Comparison of ENCODE assay signal across 10 mouse cellular contexts in the genomic region with DNA sequence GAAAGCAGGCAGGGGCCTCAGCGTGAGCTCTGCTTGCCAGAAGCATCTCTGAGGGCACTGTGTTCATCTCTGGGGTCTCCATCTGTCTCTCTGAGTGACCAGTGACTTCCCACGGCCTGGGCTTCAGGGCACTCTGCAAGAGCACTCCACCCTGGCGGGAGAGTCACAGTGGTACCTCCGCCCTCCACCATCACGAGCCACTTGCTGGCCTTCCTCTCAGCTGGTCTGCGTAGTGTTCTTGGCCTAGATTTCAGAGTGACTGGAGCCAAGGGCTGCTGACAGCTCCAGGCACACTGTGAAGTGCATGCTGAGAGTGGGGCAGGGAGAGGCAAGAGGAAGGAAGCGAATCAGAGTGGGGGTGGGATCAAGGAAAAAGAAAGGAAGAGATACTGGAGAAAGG. TPM values are rescaled to one million over a fixed set of nuclear protein-coding genes. Genes with fewer than 3 reads are reported as not detected.
DNase-seq lines count a peak whose midpoint lies in the region; ATAC-seq and TF ChIP-seq lines count a peak whose summit lies in the region.
"Had no signal": no experiment of that assay in that cellular context is flagged by ENCODE, and none has a peak within 500 bp of the region (broad histone marks: within the 10 kb centered on the region; RNA-seq: fewer than 3 reads in every experiment).

No protein-coding gene starts in this region.

- H3K36me3 ChIP-seq in stomach, postnatal 0 days (ENCODE audit: control insufficient read depth, insufficient read depth, low read length), result no peaks in the 10 kb centered on the region
- H3K36me3 ChIP-seq: limb, embryonic 15.5 days had no signal

- TF ChIP-seq POLR2A in cerebellum, adult 2 months (IDR thresholded peaks at IDR 0.05; ENCODE audit: borderline replicate concordance, insufficient read depth, low read length), result no peak; the same call in 1 of the 2 replicates

- no peaks in the 10 kb centered on the region for H3K9me3 ChIP-seq in stomach, postnatal 0 days (ENCODE audit: control insufficient read depth, low read length)
- H3K9me3 ChIP-seq: limb, embryonic 15.5 days had no signal

- no peak overlapping the region for H3K9ac ChIP-seq in stomach, postnatal 0 days (ENCODE audit: low read length)
- H3K9ac ChIP-seq: limb, embryonic 15.5 days had no signal

- no peak for ATAC-seq in stomach, postnatal 0 days (ENCODE audit: low FRiP score, low TSS enrichment)

- H3K4me3 ChIP-seq in cerebellum, adult 2 months (replicated peaks; ENCODE audit: insufficient read depth, low read depth, low read length), result no peak overlapping the region
- no peak overlapping the region for H3K4me3 ChIP-seq in stomach, postnatal 0 days (ENCODE audit: low read depth, low read length)
- H3K4me3 ChIP-seq: limb, embryonic 15.5 days had no signal

- intact Hi-C loops in heart, postnatal 36 days (cut with DNase I), result no loop called here

- no peak overlapping the region for H3K4me2 ChIP-seq in stomach, postnatal 0 days (replicated peaks; ENCODE audit: low read depth)
- H3K4me2 ChIP-seq: limb, embryonic 15.5 days had no signal

- no peak for TF ChIP-seq CTCF in cerebellum, adult 2 months (IDR thresholded peaks at IDR 0.05; ENCODE audit: borderline replicate concordance, insufficient read depth, low read depth, low read length)
- TF ChIP-seq CTCF in stomach, postnatal 0 days (IDR thresholded peaks at IDR 0.05; ENCODE audit: low read depth), result no peak

- H3K4me1 ChIP-seq in cerebellum, adult 2 months (ENCODE audit: control insufficient read depth, insufficient read depth, low read length), result peaks cover 64% of the 10 kb centered on the region
- 0 out of 2 replicates have a peak, but pooled peaks cover 2% of the 10 kb centered on the region for H3K4me1 ChIP-seq in stomach, postnatal 0 days (replicated peaks; ENCODE audit: control insufficient read depth, insufficient read depth)

- no peaks in the 10 kb centered on the region for H3K27me3 ChIP-seq in cerebellum, adult 2 months (ENCODE audit: control insufficient read depth, insufficient read depth, low read length)
- no peaks in the 10 kb centered on the region for H3K27me3 ChIP-seq in stomach, postnatal 0 days (ENCODE audit: control insufficient read depth, insufficient read depth, low read length)
- H3K27me3 ChIP-seq: limb, embryonic 15.5 days had no signal

- no peak for TF ChIP-seq EP300 in stomach, postnatal 0 days (optimal IDR thresholded peaks at IDR 0.05)

- H3K27ac ChIP-seq in cerebellum, adult 2 months (ENCODE audit: insufficient read depth, low read length), result peak overlapping the region; percentile 79
- no peak overlapping the region for H3K27ac ChIP-seq in stomach, postnatal 0 days (replicated peaks)
- H3K27ac ChIP-seq: limb, embryonic 15.5 days had no signal

- DNase-seq in kidney, postnatal 10 days, result peak; percentile 38
- no peak for DNase-seq in kidney, adult 8-10 months
- peak; percentile 88 to 94 for DNase-seq in cerebellum, adult 2 months
- DNase-seq in cerebellum, postnatal 25 days, result peak; percentile 86 to 90
- peak; percentile 62 to 64 for DNase-seq in heart, postnatal 36 days
- DNase-seq in thymus, postnatal 25 days, result no peak
- no peak for DNase-seq in stomach, postnatal 0 days (ENCODE audit: low spot score)
- DNase-seq: gastrocnemius, postnatal 14 days; thymus, postnatal 36 days had no signal

- 3% methylated on average over 7 of the region's 7 CpGs for WGBS in cerebellum, adult 2 months
- 70% methylated on average over 7 of the region's 7 CpGs for WGBS in stomach, postnatal 0 days

RNA-seq across cellular contexts. Expression of gene A3galt2, which starts 31.1 kb away (rescaled TPM):
- 1.9 and 2.4 TPM in 2 replicates for polyA plus RNA-seq in cerebellum, adult 2 months (2012; rRNA removed)
- under 1 TPM in 1 of 2 experiments, not detected in 1; 0.08 TPM for total RNA-seq in heart, postnatal 36 days (2021)
- polyA plus RNA-seq in stomach, postnatal 0 days (2015; fragmentation: Nextera tagmentation; extraction: Ambion mirVana), result 0.02 TPM in 1 of 2 replicates, not detected in the other

Comparison
In these comparisons a context has a peak if more than half of its experiments do, and no peak if none do; other contexts are left out.
1. DNase-seq: peak in kidney, postnatal 10 days (single experiment), cerebellum, adult 2 months (2 of 2), cerebellum, postnatal 25 days (2 of 2) and heart, postnatal 36 days (2 of 2); none in kidney, adult 8-10 months (0 of 2), thymus, postnatal 25 days (single experiment) and stomach, postnatal 0 days (single experiment).